Mouse (Mus musculus) forebrain, embryonic 11.5 days (tissue): Measurements from ENCODE around the gene Rps6. TPM values are rescaled to one million over a fixed set of nuclear protein-coding genes. Genes with fewer than 3 reads are reported as not detected.

Experiments used
- ATAC-seq: fragments of 200-750 bp; cut with Nextera tagmentation; replicated peaks from 2 replicates; pipeline ENCODE4 v1.8.0; 2017; ENCODE audit warnings: moderate TSS enrichment; ENCODE audit not compliant: low FRiP score
- DNase-seq: peaks from one replicate; pipeline ENCODE4 v3.0.0-alpha.2; 2017; ENCODE audit warnings: low spot score
- H3K27ac ChIP-seq: fragments of 300-500 bp; sonication (generic); 2 replicates; pipeline ENCODE4 v1.5.1; 2014; ENCODE audit warnings: low read depth, low read length
- H3K27me3 ChIP-seq: fragments of 300-500 bp; sonication (generic); 2 replicates; pipeline ENCODE4 v1.6.1; 2014; ENCODE audit warnings: mild to moderate bottlenecking, low read length, mixed read lengths; ENCODE audit not compliant: control insufficient read depth, insufficient read depth
- H3K36me3 ChIP-seq: fragments of 300-500 bp; sonication (generic); 2 replicates; pipeline ENCODE4 v1.6.1; 2014; ENCODE audit warnings: mild to moderate bottlenecking, low read length, moderate library complexity, mixed read lengths; ENCODE audit not compliant: control insufficient read depth, insufficient read depth
- H3K4me1 ChIP-seq: fragments of 300-500 bp; sonication (generic); replicated peaks from 2 replicates; pipeline ENCODE4 v1.6.1; 2014; ENCODE audit warnings: low read length, mixed read lengths; ENCODE audit not compliant: control insufficient read depth, insufficient read depth
- H3K4me2 ChIP-seq: fragments of 300-500 bp; sonication (generic); 2 replicates; pipeline ENCODE4 v1.6.1; 2014; ENCODE audit warnings: low read depth, mild to moderate bottlenecking, low read length, moderate library complexity, mixed read lengths; ENCODE audit not compliant: severe bottlenecking
- H3K4me3 ChIP-seq: fragments of 300-500 bp; sonication (generic); 2 replicates; pipeline ENCODE4 v1.5.1; 2014; ENCODE audit warnings: low read depth, low read length
- H3K9ac ChIP-seq: fragments of 300-500 bp; sonication (generic); 2 replicates; pipeline ENCODE4 v1.6.1; 2014; ENCODE audit warnings: low read length
- H3K9me3 ChIP-seq: fragments of 300-500 bp; sonication (generic); 2 replicates; pipeline ENCODE4 v1.6.1; 2016; ENCODE audit warnings: low read length, mixed read lengths; ENCODE audit not compliant: control insufficient read depth
- WGBS: fragments of 180-500 bp; shearing (Covaris S2); extraction: QIAGEN DNeasy Blood & Tissue Kit; methylation state at CpG from one replicate; pipeline ENCODE4 v1.1.7; 2014; 5-methylcytosine and 5-hydroxymethylcytosine counted together
- polyA plus RNA-seq: library from polyadenylated mRNA; unstranded; fragments of >200 nt; fragmentation: Nextera tagmentation; extraction: Ambion mirVana; gene quantifications from 2 replicates; pipeline ENCODE4 v1.2.1, GENCODE M21; 2014

Rps6 gene
- 636 and 656 TPM in 2 replicates for polyA plus RNA-seq

- H3K9ac ChIP-seq: peak within 1 kb of the TSS; percentile 100
- WGBS: under 1% methylated on average over 57 of the region's 68 CpGs
- peaks cover 20% of the 10 kb centered on the region for H3K36me3 ChIP-seq
- H3K27me3 ChIP-seq: no peaks in the 10 kb centered on the region
- peak within 1 kb of the TSS; percentile 82 for H3K4me2 ChIP-seq
- H3K4me1 ChIP-seq: no peaks in the 10 kb centered on the region
- ATAC-seq (peak; percentile 98), DNase-seq (peak; percentile 96)
- H3K9me3 ChIP-seq: no peaks in the 10 kb centered on the region
- H3K4me3 ChIP-seq: peak within 1 kb of the TSS; percentile 95
- peak within 1 kb of the TSS; percentile 89 for H3K27ac ChIP-seq
Measured at GRCm38 (mm10) chr4:86857113-86858069, at the start of gene Rps6. Gene Rps6 (minus strand): TSS chr4:86857412.

GRCm38 (mm10) chr4:86905869-86906268 is 48.7 kb upstream of the Rps6 start:
- Histone ChIP-seq H3K4me2 (no peak overlapping the region), H3K27ac (no peak overlapping the region), H3K27me3 (no peaks in the 10 kb centered on the region), H3K36me3 (no peaks in the 10 kb centered on the region), H3K9me3 (no peaks in the 10 kb centered on the region; the same call in 1 of the 2 replicates), H3K4me3 (no peak overlapping the region), H3K9ac (no peak overlapping the region), H3K4me1 (no peaks in the 10 kb centered on the region)
- DNase-seq: no peak
- WGBS: 77% methylated on average over 1 of the region's 1 CpGs
- ATAC-seq: no peak

- H3K9me3 ChIP-seq: no peaks in the 10 kb centered on the region; the same call in 1 of the 2 replicates
- no peak for ATAC-seq
- no peaks in the 10 kb centered on the region for H3K4me1 ChIP-seq
- no peak overlapping the region for H3K4me2 ChIP-seq
- H3K4me3 ChIP-seq: no peak overlapping the region
- DNase-seq: no peak
- no peak overlapping the region for H3K9ac ChIP-seq
- no peak overlapping the region for H3K27ac ChIP-seq
- H3K36me3 ChIP-seq: no peaks in the 10 kb centered on the region
- no peaks in the 10 kb centered on the region for H3K27me3 ChIP-seq
- 43% methylated on average over 3 of the region's 3 CpGs for WGBS
Measured at GRCm38 (mm10) chr4:86904969-86905368, 47.8 kb upstream of the Rps6 start.

GRCm38 (mm10) chr4:86902351-86902750 is 45.1 kb upstream of the Rps6 start:
- Histone ChIP-seq H3K4me2 (no peak overlapping the region), H3K27me3 (no peaks in the 10 kb centered on the region), H3K4me3 (no peak overlapping the region), H3K27ac (no peak overlapping the region), H3K9me3 (no peaks in the 10 kb centered on the region), H3K9ac (no peak overlapping the region), H3K4me1 (no peaks in the 10 kb centered on the region), H3K36me3 (no peaks in the 10 kb centered on the region)
- ATAC-seq: no peak
- 67% methylated on average over 6 of the region's 6 CpGs for WGBS
- no peak for DNase-seq

- 77% methylated on average over 14 of the region's 14 CpGs for WGBS
- no peak for ATAC-seq
Measured at GRCm38 (mm10) chr4:86898791-86899474, 41.7 kb upstream of the Rps6 start.

GRCm38 (mm10) chr4:86897411-86897810 is 40.2 kb upstream of the Rps6 start:
- no peak for ATAC-seq

More at GRCm38 (mm10) chr4:86898791-86899474, 41.7 kb upstream of the Rps6 start:
- H3K4me3 ChIP-seq: no peak overlapping the region
- no peak overlapping the region for H3K27ac ChIP-seq
- H3K9me3 ChIP-seq: no peaks in the 10 kb centered on the region
- H3K36me3 ChIP-seq: no peaks in the 10 kb centered on the region
- H3K27me3 ChIP-seq: no peaks in the 10 kb centered on the region
- no peak for DNase-seq
- H3K9ac ChIP-seq: no peak overlapping the region
- no peaks in the 10 kb centered on the region for H3K4me1 ChIP-seq
- H3K4me2 ChIP-seq: no peak overlapping the region

GRCm38 (mm10) chr4:86887879-86888278 is 30.7 kb upstream of the Rps6 start:
- WGBS: 69% methylated on average over 5 of the region's 5 CpGs
- Histone ChIP-seq H3K9me3 (no peaks in the 10 kb centered on the region), H3K27me3 (no peaks in the 10 kb centered on the region), H3K4me1 (no peaks in the 10 kb centered on the region), H3K9ac (no peak overlapping the region), H3K27ac (no peak overlapping the region), H3K36me3 (no peaks in the 10 kb centered on the region), H3K4me2 (no peak overlapping the region), H3K4me3 (no peak overlapping the region)
- DNase-seq (no peak), ATAC-seq (no peak)

More at GRCm38 (mm10) chr4:86897411-86897810, 40.2 kb upstream of the Rps6 start:
- Histone ChIP-seq H3K9me3 (no peaks in the 10 kb centered on the region), H3K27me3 (no peaks in the 10 kb centered on the region), H3K9ac (no peak overlapping the region), H3K4me2 (no peak overlapping the region), H3K36me3 (no peaks in the 10 kb centered on the region), H3K4me3 (no peak overlapping the region), H3K27ac (no peak overlapping the region), H3K4me1 (no peaks in the 10 kb centered on the region)
- DNase-seq: no peak
- WGBS: 80% methylated on average over 7 of the region's 7 CpGs

GRCm38 (mm10) chr4:86886160-86886878 is 29.1 kb upstream of the Rps6 start:
- Histone ChIP-seq H3K27ac (no peak overlapping the region), H3K4me2 (peak overlapping the region; percentile 22; the same call in 1 of the 2 replicates), H3K36me3 (no peaks in the 10 kb centered on the region), H3K27me3 (no peaks in the 10 kb centered on the region), H3K9ac (no peak overlapping the region), H3K4me3 (0 out of 2 replicates have a peak overlapping the region, but pooled peaks have one; percentile 4), H3K9me3 (no peaks in the 10 kb centered on the region), H3K4me1 (no peaks in the 10 kb centered on the region)
- DNase-seq (no peak), ATAC-seq (no peak)
- WGBS: 51% methylated on average over 18 of the region's 18 CpGs
